Mouse (Mus musculus) G1E (cell line): ENCODE measurements around the gene Ppfia3. TPM values are rescaled to one million over a fixed set of nuclear protein-coding genes. Genes with fewer than 3 reads are reported as not detected.

Source experiments
- ATAC-seq: 2 replicates; pipeline ENCODE4 v1.8.0; 2016; ENCODE audit warnings: mild to moderate bottlenecking; ENCODE audit not compliant: insufficient number of reproducible peaks, poor library complexity, low FRiP score, severe bottlenecking; ENCODE audit errors: extremely low read depth
- DNase-seq: peaks from one replicate; pipeline ENCODE4 v3.0.0; 2012; ENCODE audit warnings: low spot score
- H3K27me3 ChIP-seq: 2 replicates; pipeline ENCODE4 v1.6.1; 2012; ENCODE audit warnings: mild to moderate bottlenecking, low read length, inconsistent platforms; ENCODE audit not compliant: insufficient read depth
- H3K36me3 ChIP-seq: replicated peaks from 2 replicates; pipeline ENCODE3; 2012; ENCODE audit warnings: mild to moderate bottlenecking, inconsistent platforms
- H3K4me1 ChIP-seq: 2 replicates; pipeline ENCODE4 v1.6.1; 2012; ENCODE audit warnings: low read depth, low read length, inconsistent platforms, mixed read lengths; ENCODE audit not compliant: insufficient read depth
- H3K4me3 ChIP-seq: 2 replicates; pipeline ENCODE4 v1.5.1; 2012; ENCODE audit warnings: low read depth, mild to moderate bottlenecking, inconsistent platforms, low read length, moderate library complexity, mixed read lengths
- H3K9me3 ChIP-seq: replicated peaks from 2 replicates; pipeline ENCODE4 v1.6.1; 2012; ENCODE audit warnings: inconsistent platforms
- CTCF ChIP-seq: IDR thresholded peaks from 2 replicates; pipeline ENCODE4 v1.5.1; 2012; ENCODE audit warnings: low read depth, low read length, inconsistent platforms, mixed read lengths
- GATA1 ChIP-seq: IDR thresholded peaks from 2 replicates; pipeline ENCODE4 v1.6.1; 2012; ENCODE audit warnings: borderline replicate concordance, low read length, inconsistent platforms, mixed read lengths
- GATA2 ChIP-seq: IDR thresholded peaks from 2 replicates; pipeline ENCODE4 v1.6.1; 2012; ENCODE audit warnings: low read depth, low read length, inconsistent platforms, borderline replicate concordance
- POLR2AphosphoS5 ChIP-seq: IDR thresholded peaks from 2 replicates; pipeline ENCODE4 v1.6.1; 2012; ENCODE audit warnings: low read depth, low read length, inconsistent platforms; ENCODE audit not compliant: insufficient replicate concordance
- TAL1 ChIP-seq: conservative IDR thresholded peaks from 2 replicates; pipeline ENCODE4 v1.6.1; 2012; ENCODE audit warnings: low read depth, low read length, inconsistent platforms, mixed read lengths
- polyA plus RNA-seq: library from polyadenylated mRNA; stranded (reverse); fragments of >175 nt; gene quantifications from 2 replicates; pipeline ENCODE4 v1.2.3, GENCODE M21; 2012
- total RNA-seq, 2 experiments: library from RNA; stranded (forward) in 1 of 2; stranded (reverse) in 1 of 2; fragments of 200-1000 nt in 1 of 2; fragments of >200 nt in 1 of 2; fragmentation: Nextera tagmentation in 1 of 2; gene quantifications; 2 replicates each; pipeline ENCODE4 v1.2.3; 2014 to 2017

Ppfia3 gene
- total and polyA plus RNA-seq, 3 experiments = 0.71 to 1.4 (median 1.2) TPM

DNA sequence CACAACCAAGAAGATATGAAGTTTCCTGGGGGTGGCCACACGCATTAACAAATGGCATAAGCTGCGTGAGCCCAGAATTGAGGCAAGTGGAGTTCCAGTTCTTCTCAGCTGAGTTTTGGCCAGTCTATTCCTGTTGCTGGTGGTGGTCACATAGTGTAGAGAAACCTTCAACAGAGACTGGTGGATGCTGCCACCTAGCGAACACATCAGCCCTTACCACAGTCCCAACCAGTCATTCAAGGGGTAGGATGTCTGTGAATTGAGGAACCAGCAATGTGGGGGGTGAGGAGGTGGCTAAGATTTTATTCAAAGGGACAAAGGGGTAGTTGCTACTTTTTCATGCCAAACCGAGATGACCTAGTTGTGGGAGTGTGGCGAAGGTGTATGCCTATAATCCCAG lies 67.1 kb downstream of the Ppfia3 start:
- no peaks in the 10 kb centered on the region for H3K9me3 ChIP-seq
- H3K27me3 ChIP-seq = peaks cover 38% of the 10 kb centered on the region
- peaks cover 3% of the 10 kb centered on the region; the same call in 1 of the 2 replicates for H3K4me1 ChIP-seq
- H3K36me3 ChIP-seq = no peaks in the 10 kb centered on the region
- DNase-seq (peak; percentile 63), ATAC-seq (no peak)
- TF ChIP-seq POLR2AphosphoS5 (no peak), CTCF (0 out of 2 replicates have a peak, but pooled peaks have one; percentile 11)
- no peak overlapping the region for H3K4me3 ChIP-seq

DNA sequence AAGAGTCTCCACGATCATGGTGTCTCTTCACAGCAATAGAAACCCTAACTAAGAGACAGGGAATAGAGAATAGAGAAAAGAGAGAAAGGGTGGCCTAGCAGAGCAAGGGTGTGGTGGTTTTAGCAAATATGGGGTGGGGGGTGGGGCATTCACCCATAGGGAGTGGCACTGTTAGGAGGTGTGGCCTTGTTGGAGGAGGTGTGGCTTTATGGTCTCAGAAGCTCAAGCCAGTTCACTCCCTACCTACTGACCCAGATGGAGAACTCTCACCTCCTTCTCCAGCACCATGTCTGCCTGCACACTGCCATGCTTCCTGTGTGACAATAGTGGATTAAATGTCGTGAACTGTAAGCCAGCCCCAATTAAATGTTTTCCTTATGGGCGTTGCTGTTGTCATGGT lies 69.3 kb downstream of the Ppfia3 start:
- Histone ChIP-seq H3K27me3 (peaks cover 20% of the 10 kb centered on the region), H3K36me3 (no peaks in the 10 kb centered on the region), H3K4me1 (peaks cover 3% of the 10 kb centered on the region; the same call in 1 of the 2 replicates), H3K4me3 (no peak overlapping the region), H3K9me3 (no peaks in the 10 kb centered on the region)
- DNase-seq = no peak
- no peak for ATAC-seq
- TF ChIP-seq GATA2 = no peak
- no peak for TF ChIP-seq GATA1
- TF ChIP-seq POLR2AphosphoS5 = no peak
- no peak for TF ChIP-seq TAL1
- no peak for TF ChIP-seq CTCF

GRCm38 (mm10) chr7:45296626-45297025 lies 70.2 kb downstream of the Ppfia3 start:
- no peak for TF ChIP-seq GATA1
- no peak for TF ChIP-seq POLR2AphosphoS5
- no peak for TF ChIP-seq GATA2
- no peak for TF ChIP-seq CTCF
- no peak for TF ChIP-seq TAL1
- Histone ChIP-seq H3K4me3 (no peak overlapping the region), H3K4me1 (peaks cover 3% of the 10 kb centered on the region; the same call in 1 of the 2 replicates), H3K9me3 (no peaks in the 10 kb centered on the region), H3K27me3 (peaks cover 13% of the 10 kb centered on the region), H3K36me3 (no peaks in the 10 kb centered on the region)
- DNase-seq (no peak), ATAC-seq (no peak)

Other genes starting within 250 kb of the Ppfia3 start
Only the 20 nearest of the 35 such genes appear.
- gene Dkkl1, start 154.9 kb downstream of the Ppfia3 start, total RNA-seq (2014; fragmentation: Nextera tagmentation) = not detected in 2 replicates
- 0.11 TPM in 1 of 2 replicates, not detected in the other for gene Dkkl1, start 154.9 kb downstream of the Ppfia3 start, total RNA-seq (2017)
- not detected in 2 replicates for gene Dkkl1, start 154.9 kb downstream of the Ppfia3 start, polyA plus RNA-seq
- not detected in 2 replicates for gene Tead2, start 151.3 kb downstream of the Ppfia3 start, total RNA-seq (2014; fragmentation: Nextera tagmentation)
- gene Tead2, start 151.3 kb downstream of the Ppfia3 start, total RNA-seq (2017) = 0.38 TPM in 1 of 2 replicates, not detected in the other
- gene Tead2, start 151.3 kb downstream of the Ppfia3 start, polyA plus RNA-seq = not detected in 2 replicates
- 167 and 172 TPM in 2 replicates for gene Cd37, start 127.9 kb downstream of the Ppfia3 start, total RNA-seq (2014; fragmentation: Nextera tagmentation)
- 47.3 and 48.7 TPM in 2 replicates for gene Cd37, start 127.9 kb downstream of the Ppfia3 start, total RNA-seq (2017)
- 51.2 and 75.3 TPM in 2 replicates for gene Cd37, start 127.9 kb downstream of the Ppfia3 start, polyA plus RNA-seq
- gene Slc6a16, start 125.9 kb downstream of the Ppfia3 start, total RNA-seq (2014; fragmentation: Nextera tagmentation) = not detected in 2 replicates
- 0.12 and 0.27 TPM in 2 replicates for gene Slc6a16, start 125.9 kb downstream of the Ppfia3 start, total RNA-seq (2017)
- gene Slc6a16, start 125.9 kb downstream of the Ppfia3 start, polyA plus RNA-seq = not detected in 2 replicates
- gene Slc6a21, start 89.5 kb downstream of the Ppfia3 start, total RNA-seq (2014; fragmentation: Nextera tagmentation) = not detected in 2 replicates
- gene Slc6a21, start 89.5 kb downstream of the Ppfia3 start, total RNA-seq (2017) = 0.23 and 0.38 TPM in 2 replicates
- gene Slc6a21, start 89.5 kb downstream of the Ppfia3 start, polyA plus RNA-seq = not detected in 2 replicates
- not detected in 2 replicates for gene Trpm4, start 33.2 kb downstream of the Ppfia3 start, total RNA-seq (2014; fragmentation: Nextera tagmentation)
- gene Trpm4, start 33.2 kb downstream of the Ppfia3 start, total RNA-seq (2017) = 0.23 and 0.49 TPM in 2 replicates
- gene Trpm4, start 33.2 kb downstream of the Ppfia3 start, polyA plus RNA-seq = 0.11 and 0.21 TPM in 2 replicates
- gene Hrc, start 31.7 kb downstream of the Ppfia3 start, total RNA-seq (2014; fragmentation: Nextera tagmentation) = not detected in 2 replicates
- 0.06 and 0.16 TPM in 2 replicates for gene Hrc, start 31.7 kb downstream of the Ppfia3 start, total RNA-seq (2017)
- not detected in 2 replicates for gene Hrc, start 31.7 kb downstream of the Ppfia3 start, polyA plus RNA-seq
- gene Lin7b, start 3.6 kb upstream of the Ppfia3 start, total RNA-seq (2014; fragmentation: Nextera tagmentation) = not detected in 2 replicates
- gene Lin7b, start 3.6 kb upstream of the Ppfia3 start, total RNA-seq (2017) = 2.0 and 3.8 TPM in 2 replicates
- gene Lin7b, start 3.6 kb upstream of the Ppfia3 start, polyA plus RNA-seq = 0.86 and 1.1 TPM in 2 replicates
- gene Snrnp70, start 28.7 kb upstream of the Ppfia3 start, total RNA-seq (2014; fragmentation: Nextera tagmentation) = 154 and 174 TPM in 2 replicates
- 319 and 333 TPM in 2 replicates for gene Snrnp70, start 28.7 kb upstream of the Ppfia3 start, total RNA-seq (2017)
- gene Snrnp70, start 28.7 kb upstream of the Ppfia3 start, polyA plus RNA-seq = 754 and 1,054 TPM in 2 replicates
- gene Kcna7, start 38.6 kb upstream of the Ppfia3 start, total RNA-seq (2014; fragmentation: Nextera tagmentation) = not detected in 2 replicates
- 0.05 TPM in 1 of 2 replicates, not detected in the other for gene Kcna7, start 38.6 kb upstream of the Ppfia3 start, total RNA-seq (2017)
- gene Kcna7, start 38.6 kb upstream of the Ppfia3 start, polyA plus RNA-seq = not detected in 2 replicates
- not detected in 2 replicates for gene Ntf5, start 46.7 kb upstream of the Ppfia3 start, total RNA-seq (2014; fragmentation: Nextera tagmentation)
- gene Ntf5, start 46.7 kb upstream of the Ppfia3 start, total RNA-seq (2017) = 0.23 and 0.60 TPM in 2 replicates
- gene Ntf5, start 46.7 kb upstream of the Ppfia3 start, polyA plus RNA-seq = 0.16 and 0.33 TPM in 2 replicates
- not detected in 2 replicates for gene Lhb, start 53.8 kb upstream of the Ppfia3 start, total RNA-seq (2014; fragmentation: Nextera tagmentation)
- not detected in 2 replicates for gene Lhb, start 53.8 kb upstream of the Ppfia3 start, total RNA-seq (2017)
- gene Lhb, start 53.8 kb upstream of the Ppfia3 start, polyA plus RNA-seq = not detected in 2 replicates
- 39.4 and 44.8 TPM in 2 replicates for gene Gys1, start 67.8 kb upstream of the Ppfia3 start, total RNA-seq (2014; fragmentation: Nextera tagmentation)
- 18.8 and 22.1 TPM in 2 replicates for gene Gys1, start 67.8 kb upstream of the Ppfia3 start, total RNA-seq (2017)
- 34.3 and 36.7 TPM in 2 replicates for gene Gys1, start 67.8 kb upstream of the Ppfia3 start, polyA plus RNA-seq
- gene Ruvbl2, start 71.1 kb upstream of the Ppfia3 start, total RNA-seq (2014; fragmentation: Nextera tagmentation) = 255 and 345 TPM in 2 replicates
- 139 and 167 TPM in 2 replicates for gene Ruvbl2, start 71.1 kb upstream of the Ppfia3 start, total RNA-seq (2017)
- gene Ruvbl2, start 71.1 kb upstream of the Ppfia3 start, polyA plus RNA-seq = 639 and 877 TPM in 2 replicates
- 2,893 and 3,214 TPM in 2 replicates for gene Ftl1, start 92.9 kb upstream of the Ppfia3 start, total RNA-seq (2014; fragmentation: Nextera tagmentation)
- 4,307 and 4,361 TPM in 2 replicates for gene Ftl1, start 92.9 kb upstream of the Ppfia3 start, total RNA-seq (2017)
- 6,399 and 6,975 TPM in 2 replicates for gene Ftl1, start 92.9 kb upstream of the Ppfia3 start, polyA plus RNA-seq
- gene Bax, start 99.9 kb upstream of the Ppfia3 start, total RNA-seq (2014; fragmentation: Nextera tagmentation) = 68.8 and 93.1 TPM in 2 replicates
- gene Bax, start 99.9 kb upstream of the Ppfia3 start, total RNA-seq (2017) = 87.2 and 97.2 TPM in 2 replicates
- gene Bax, start 99.9 kb upstream of the Ppfia3 start, polyA plus RNA-seq = 287 and 342 TPM in 2 replicates
- 0.98 and 1.1 TPM in 2 replicates for gene Tulp2, start 114.9 kb upstream of the Ppfia3 start, total RNA-seq (2014; fragmentation: Nextera tagmentation)
- gene Tulp2, start 114.9 kb upstream of the Ppfia3 start, total RNA-seq (2017) = 0.23 and 0.49 TPM in 2 replicates
- gene Tulp2, start 114.9 kb upstream of the Ppfia3 start, polyA plus RNA-seq = 1.0 and 1.7 TPM in 2 replicates
- not detected in 2 replicates for gene Gm45808, start 119.8 kb upstream of the Ppfia3 start, total RNA-seq (2014; fragmentation: Nextera tagmentation)
- not detected in 2 replicates for gene Gm45808, start 119.8 kb upstream of the Ppfia3 start, total RNA-seq (2017)
- gene Gm45808, start 119.8 kb upstream of the Ppfia3 start, polyA plus RNA-seq = not detected in 2 replicates
- gene Dhdh, start 121.8 kb upstream of the Ppfia3 start, total RNA-seq (2014; fragmentation: Nextera tagmentation) = 17.7 and 18.0 TPM in 2 replicates
- gene Dhdh, start 121.8 kb upstream of the Ppfia3 start, total RNA-seq (2017) = 4.8 and 6.8 TPM in 2 replicates
- 1.3 and 1.6 TPM in 2 replicates for gene Dhdh, start 121.8 kb upstream of the Ppfia3 start, polyA plus RNA-seq
- gene Nucb1, start 143.4 kb upstream of the Ppfia3 start, total RNA-seq (2014; fragmentation: Nextera tagmentation) = 91.8 and 127 TPM in 2 replicates
- gene Nucb1, start 143.4 kb upstream of the Ppfia3 start, total RNA-seq (2017) = 378 and 409 TPM in 2 replicates
- gene Nucb1, start 143.4 kb upstream of the Ppfia3 start, polyA plus RNA-seq = 403 and 408 TPM in 2 replicates